Comparison of ENCODE assay signal across 8 mouse cellular contexts in genomic region chr3:94480291-94480884, GRCm38 (mm10). TPM values are rescaled to one million over a fixed set of nuclear protein-coding genes. Genes with fewer than 3 reads are reported as not detected.
A peak's percentile ranks its signal among the peaks of the same experiment; 100 is the strongest.
DNase-seq lines count a peak whose midpoint lies in the region; ATAC-seq and TF ChIP-seq lines count a peak whose summit lies in the region.
"Had no signal": no experiment of that assay in that cellular context is flagged by ENCODE, and none has a peak within 500 bp of the region (broad histone marks: within the 10 kb centered on the region; RNA-seq: fewer than 3 reads in every experiment).

Gene Riiad1 (minus strand): TSS chr3:94480341.

- H3K9ac ChIP-seq in liver, embryonic 11.5 days (ENCODE audit: low read depth, low read length), result no peak within 1 kb of the TSS
- H3K9ac ChIP-seq in liver, postnatal 0 days (replicated peaks), result no peak within 1 kb of the TSS
- H3K9ac ChIP-seq in intestine, embryonic 14.5 days (ENCODE audit: low read length), result no peak within 1 kb of the TSS

- peaks cover 36% of the 10 kb centered on the region for H3K27me3 ChIP-seq in liver, embryonic 11.5 days (replicated peaks; ENCODE audit: control insufficient read depth, insufficient read depth, low read length)
- peaks cover 24% of the 10 kb centered on the region for H3K27me3 ChIP-seq in liver, postnatal 0 days (ENCODE audit: insufficient read depth, low read length)
- peaks cover 43% of the 10 kb centered on the region for H3K27me3 ChIP-seq in forebrain, embryonic 10.5 days (ENCODE audit: poor library complexity, severe bottlenecking)
- peaks cover 7% of the 10 kb centered on the region; the same call in 1 of the 2 replicates for H3K27me3 ChIP-seq in intestine, embryonic 14.5 days (replicated peaks; ENCODE audit: control insufficient read depth, insufficient read depth, low read length)

- no peaks in the 10 kb centered on the region for H3K36me3 ChIP-seq in liver, embryonic 11.5 days (ENCODE audit: control insufficient read depth, insufficient read depth, low read length)
- no peaks in the 10 kb centered on the region for H3K36me3 ChIP-seq in liver, postnatal 0 days (replicated peaks; ENCODE audit: insufficient read depth, low read length)
- H3K36me3 ChIP-seq in forebrain, embryonic 10.5 days (replicated peaks), result peaks cover 2% of the 10 kb centered on the region; the same call in 1 of the 2 replicates
- H3K36me3 ChIP-seq in intestine, embryonic 14.5 days (ENCODE audit: control insufficient read depth, insufficient read depth, low read length), result no peaks in the 10 kb centered on the region

- TF ChIP-seq EP300 in liver, postnatal 0 days (IDR thresholded peaks at IDR 0.05; ENCODE audit: low read depth), result no peak

- no peak for TF ChIP-seq CTCF in liver, postnatal 0 days (IDR thresholded peaks at IDR 0.05; ENCODE audit: low read depth)

- no peak for DNase-seq in liver, embryonic 11.5 days (ENCODE audit: low spot score)
- no peak for DNase-seq in liver, postnatal 0 days
- no peak for DNase-seq in forebrain, embryonic 10.5 days (ENCODE audit: extremely low spot score, low spot score)
- DNase-seq in intestine, embryonic 14.5 days (ENCODE audit: low spot score), result no peak
- DNase-seq in retina, embryonic 14.5 days (ENCODE audit: low spot score), result peak; percentile 56
- no peak for DNase-seq in frontal cortex, adult 2 months (ENCODE audit: extremely low spot score in 1 of 2, low spot score in 1 of 2)
- no peak for DNase-seq in T-cell, adult 2 months (ENCODE audit: low spot score)
- DNase-seq: layer of hippocampus, adult 9-11 months had no signal

- H3K4me2 ChIP-seq in liver, embryonic 11.5 days, result peak within 1 kb of the TSS; percentile 43
- no peak within 1 kb of the TSS for H3K4me2 ChIP-seq in liver, postnatal 0 days (ENCODE audit: low read depth, low read length)
- H3K4me2 ChIP-seq in intestine, embryonic 14.5 days (ENCODE audit: low read length), result peak within 1 kb of the TSS; percentile 38

- no peak within 1 kb of the TSS for H3K27ac ChIP-seq in liver, embryonic 11.5 days (ENCODE audit: low read depth, low read length)
- H3K27ac ChIP-seq in liver, postnatal 0 days (ENCODE audit: low read depth), result no peak within 1 kb of the TSS
- peak within 1 kb of the TSS; percentile 86 for H3K27ac ChIP-seq in forebrain, embryonic 10.5 days
- no peak within 1 kb of the TSS for H3K27ac ChIP-seq in intestine, embryonic 14.5 days (ENCODE audit: low read depth)

- H3K9me3 ChIP-seq in liver, embryonic 11.5 days (ENCODE audit: control insufficient read depth, low read length), result no peaks in the 10 kb centered on the region
- no peaks in the 10 kb centered on the region for H3K9me3 ChIP-seq in liver, postnatal 0 days (ENCODE audit: low read length)
- no peaks in the 10 kb centered on the region for H3K9me3 ChIP-seq in forebrain, embryonic 10.5 days
- H3K9me3 ChIP-seq in intestine, embryonic 14.5 days (ENCODE audit: control insufficient read depth, low read length), result no peaks in the 10 kb centered on the region

- WGBS in liver, embryonic 11.5 days, result 11% methylated on average over 16 of the region's 16 CpGs
- 18% methylated on average over 16 of the region's 16 CpGs for WGBS in liver, postnatal 0 days (ENCODE audit: insufficient replicate concordance)
- WGBS in forebrain, embryonic 10.5 days, result 10% methylated on average over 16 of the region's 16 CpGs
- 12% methylated on average over 16 of the region's 16 CpGs for WGBS in intestine, embryonic 14.5 days

- no peak for ATAC-seq in liver, embryonic 11.5 days (replicated peaks; ENCODE audit: low FRiP score)
- no peak for ATAC-seq in liver, postnatal 0 days
- ATAC-seq in intestine, embryonic 14.5 days (replicated peaks; ENCODE audit: low FRiP score, low TSS enrichment, low read depth), result no peak

- H3K4me1 ChIP-seq in liver, embryonic 11.5 days (replicated peaks; ENCODE audit: control insufficient read depth, insufficient read depth, low read length), result no peaks in the 10 kb centered on the region; the same call in 1 of the 2 replicates
- no peaks in the 10 kb centered on the region for H3K4me1 ChIP-seq in liver, postnatal 0 days (ENCODE audit: insufficient read depth)
- peaks cover 96% of the 10 kb centered on the region for H3K4me1 ChIP-seq in forebrain, embryonic 10.5 days
- 0 out of 2 replicates have a peak, but pooled peaks cover 9% of the 10 kb centered on the region for H3K4me1 ChIP-seq in intestine, embryonic 14.5 days (replicated peaks; ENCODE audit: control insufficient read depth, insufficient read depth, low read length)

- H3K4me3 ChIP-seq in liver, embryonic 11.5 days (ENCODE audit: low read depth, low read length), result no peak within 1 kb of the TSS
- H3K4me3 ChIP-seq in liver, postnatal 0 days (ENCODE audit: low read depth, low read length), result no peak within 1 kb of the TSS
- peak within 1 kb of the TSS; percentile 59 for H3K4me3 ChIP-seq in forebrain, embryonic 10.5 days
- H3K4me3 ChIP-seq in intestine, embryonic 14.5 days (ENCODE audit: low read depth, low read length), result peak within 1 kb of the TSS; percentile 16

RNA-seq across cellular contexts. Expression of gene Riiad1, which starts in this region (rescaled TPM):
- polyA plus RNA-seq in liver, embryonic 11.5 days (2014; fragmentation: Nextera tagmentation; extraction: Ambion mirVana), result 0.53 TPM in 1 of 2 replicates, not detected in the other
- polyA plus RNA-seq in liver, postnatal 0 days (2015; fragmentation: Nextera tagmentation; extraction: Ambion mirVana), result 0.34 TPM in 1 of 2 replicates, not detected in the other
- polyA plus RNA-seq in forebrain, embryonic 10.5 days (2016; fragmentation: Nextera tagmentation; extraction: Ambion mirVana), result 6.0 and 6.9 TPM in 2 replicates
- polyA plus RNA-seq in intestine, embryonic 14.5 days (2014; fragmentation: Nextera tagmentation; extraction: Ambion mirVana), result 8.1 and 9.3 TPM in 2 replicates
- polyA plus RNA-seq in frontal cortex, adult 2 months (2012; rRNA removed), result 3.5 and 4.6 TPM in 2 replicates

Comparison
In these comparisons a context has a peak if more than half of its experiments do, and no peak if none do; other contexts are left out.
1. H3K4me3 ChIP-seq: peak in forebrain, embryonic 10.5 days (single experiment) and intestine, embryonic 14.5 days (single experiment); none in liver, embryonic 11.5 days (single experiment) and liver, postnatal 0 days (single experiment).